Mouse (Mus musculus) neural tube, embryonic 13.5 days (tissue): ENCODE measurements around the gene Maf. TPM values are rescaled to one million over a fixed set of nuclear protein-coding genes. Genes with fewer than 3 reads are reported as not detected.

Source experiments
- ATAC-seq: fragments of 200-750 bp; cut with Nextera tagmentation; 2 replicates; pipeline ENCODE4 v1.8.0; 2017; ENCODE audit warnings: low read depth, mild to moderate bottlenecking, moderate TSS enrichment, moderate library complexity
- H3K27ac ChIP-seq: fragments of 300-500 bp; sonication (generic); replicated peaks from 2 replicates; pipeline ENCODE4 v1.5.1; 2015; ENCODE audit warnings: moderate library complexity, mild to moderate bottlenecking, inconsistent platforms
- H3K27me3 ChIP-seq: fragments of 300-500 bp; sonication (generic); 2 replicates; pipeline ENCODE4 v1.6.1; 2015; ENCODE audit warnings: mild to moderate bottlenecking, inconsistent platforms
- H3K36me3 ChIP-seq: fragments of 300-500 bp; sonication (generic); 2 replicates; pipeline ENCODE4 v1.6.1; 2015; ENCODE audit warnings: mild to moderate bottlenecking, inconsistent platforms
- H3K4me1 ChIP-seq: fragments of 300-500 bp; sonication (generic); replicated peaks from 2 replicates; pipeline ENCODE4 v1.6.1; 2015; ENCODE audit warnings: inconsistent platforms
- H3K4me2 ChIP-seq: fragments of 300-500 bp; sonication (generic); 2 replicates; pipeline ENCODE4 v1.6.1; 2015; ENCODE audit warnings: inconsistent platforms, mild to moderate bottlenecking, moderate library complexity
- H3K4me3 ChIP-seq: fragments of 300-500 bp; sonication (generic); 2 replicates; pipeline ENCODE4 v1.5.1; 2015; ENCODE audit warnings: mild to moderate bottlenecking, inconsistent platforms
- H3K9ac ChIP-seq: fragments of 300-500 bp; sonication (generic); 2 replicates; pipeline ENCODE4 v1.6.1; 2015; ENCODE audit warnings: moderate library complexity, mild to moderate bottlenecking, inconsistent platforms
- H3K9me3 ChIP-seq: fragments of 300-500 bp; sonication (generic); 2 replicates; pipeline ENCODE4 v1.6.1; 2016; ENCODE audit warnings: inconsistent platforms
- WGBS: fragments of 180-500 bp; shearing (Covaris S2); methylation state at CpG from one replicate; pipeline ENCODE4 v1.1.7; 2015; 5-methylcytosine and 5-hydroxymethylcytosine counted together
- polyA plus RNA-seq: library from polyadenylated mRNA; unstranded; fragments of >200 nt; fragmentation: Nextera tagmentation; extraction: Ambion mirVana; gene quantifications from 2 replicates; pipeline ENCODE4 v1.2.1, GENCODE M21; 2015

Gene Maf
- polyA plus RNA-seq, 1 experiment from 2014 or later: 12.1 TPM

GRCm38 (mm10) chr8:115726807-115727206, 19.2 kb upstream of the Maf start:
- Histone ChIP-seq H3K4me2 (no peak overlapping the region), H3K36me3 (no peaks in the 10 kb centered on the region), H3K9ac (no peak overlapping the region), H3K27ac (no peak overlapping the region), H3K9me3 (no peaks in the 10 kb centered on the region), H3K4me3 (no peak overlapping the region), H3K4me1 (no peaks in the 10 kb centered on the region), H3K27me3 (no peaks in the 10 kb centered on the region)
- 90% methylated on average over 3 of the region's 3 CpGs for WGBS
- no peak for ATAC-seq

- Histone ChIP-seq H3K4me1 (no peaks in the 10 kb centered on the region), H3K27ac (no peak overlapping the region), H3K9me3 (no peaks in the 10 kb centered on the region), H3K4me2 (no peak overlapping the region), H3K36me3 (no peaks in the 10 kb centered on the region), H3K9ac (no peak overlapping the region), H3K27me3 (no peaks in the 10 kb centered on the region), H3K4me3 (no peak overlapping the region)
- no peak for ATAC-seq
- 83% methylated on average over 4 of the region's 4 CpGs for WGBS
Measured at GRCm38 (mm10) chr8:115726231-115726630, 18.6 kb upstream of the Maf start.

GRCm38 (mm10) chr8:115719126-115719525, 11.5 kb upstream of the Maf start:
- Histone ChIP-seq H3K4me1 (no peaks in the 10 kb centered on the region; the same call in 1 of the 2 replicates), H3K4me2 (no peak overlapping the region), H3K27ac (no peak overlapping the region), H3K4me3 (no peak overlapping the region), H3K36me3 (no peaks in the 10 kb centered on the region), H3K9me3 (no peaks in the 10 kb centered on the region), H3K9ac (no peak overlapping the region), H3K27me3 (peaks cover 12% of the 10 kb centered on the region; the same call in 1 of the 2 replicates)
- WGBS: 83% methylated on average over 7 of the region's 7 CpGs
- ATAC-seq: no peak

- Histone ChIP-seq H3K9ac (no peak overlapping the region), H3K27me3 (peaks cover 13% of the 10 kb centered on the region; the same call in 1 of the 2 replicates), H3K4me1 (no peaks in the 10 kb centered on the region; the same call in 1 of the 2 replicates), H3K36me3 (no peaks in the 10 kb centered on the region), H3K27ac (no peak overlapping the region), H3K4me3 (no peak overlapping the region), H3K9me3 (no peaks in the 10 kb centered on the region), H3K4me2 (no peak overlapping the region)
- WGBS: 91% methylated on average over 6 of the region's 6 CpGs
- ATAC-seq: no peak
Measured at GRCm38 (mm10) chr8:115718621-115719020, 11.0 kb upstream of the Maf start.

GRCm38 (mm10) chr8:115715262-115715661, 7.7 kb upstream of the Maf start:
- H3K4me3 ChIP-seq: no peak overlapping the region
- H3K36me3 ChIP-seq: no peaks in the 10 kb centered on the region
- WGBS: 72% methylated on average over 4 of the region's 4 CpGs
- no peak for ATAC-seq
- H3K4me1 ChIP-seq: peaks cover 18% of the 10 kb centered on the region
- no peak overlapping the region for H3K27ac ChIP-seq
- H3K4me2 ChIP-seq: no peak overlapping the region
- H3K9ac ChIP-seq: no peak overlapping the region
- no peaks in the 10 kb centered on the region for H3K9me3 ChIP-seq
- peaks cover 26% of the 10 kb centered on the region for H3K27me3 ChIP-seq

GRCm38 (mm10) chr8:115711106-115711505, 3.5 kb upstream of the Maf start:
- no peaks in the 10 kb centered on the region for H3K36me3 ChIP-seq
- WGBS: 42% methylated on average over 11 of the region's 11 CpGs

GRCm38 (mm10) chr8:115709931-115710330, 2.3 kb upstream of the Maf start:
- Histone ChIP-seq H3K9me3 (no peaks in the 10 kb centered on the region), H3K27ac (no peak overlapping the region), H3K9ac (no peak overlapping the region), H3K4me1 (peaks cover 59% of the 10 kb centered on the region), H3K27me3 (peaks cover 20% of the 10 kb centered on the region), H3K4me3 (no peak overlapping the region), H3K36me3 (no peaks in the 10 kb centered on the region), H3K4me2 (no peak overlapping the region)
- WGBS: 67% methylated on average over 8 of the region's 8 CpGs
- ATAC-seq: no peak

More at GRCm38 (mm10) chr8:115711106-115711505, 3.5 kb upstream of the Maf start:
- H3K4me2 ChIP-seq: 0 out of 2 replicates have a peak overlapping the region, but pooled peaks have one; percentile 5
- H3K9me3 ChIP-seq: no peaks in the 10 kb centered on the region
- no peak overlapping the region for H3K4me3 ChIP-seq
- no peak for ATAC-seq
- H3K27ac ChIP-seq: no peak overlapping the region
- peaks cover 20% of the 10 kb centered on the region for H3K27me3 ChIP-seq
- H3K4me1 ChIP-seq: peaks cover 53% of the 10 kb centered on the region
- no peak overlapping the region for H3K9ac ChIP-seq

GRCm38 (mm10) chr8:115708936-115709780, 1.6 kb upstream of the Maf start:
- 2% methylated on average over 19 of the region's 19 CpGs for WGBS
- Histone ChIP-seq H3K36me3 (no peaks in the 10 kb centered on the region), H3K4me1 (peaks cover 59% of the 10 kb centered on the region), H3K27me3 (peaks cover 24% of the 10 kb centered on the region), H3K4me3 (peak overlapping the region; percentile 69), H3K4me2 (peak overlapping the region; percentile 76), H3K27ac (no peak overlapping the region), H3K9me3 (no peaks in the 10 kb centered on the region), H3K9ac (peak overlapping the region; percentile 87)
- ATAC-seq: no peak

- Histone ChIP-seq H3K9me3 (no peaks in the 10 kb centered on the region), H3K4me1 (peaks cover 54% of the 10 kb centered on the region), H3K4me2 (peak overlapping the region; percentile 76), H3K36me3 (no peaks in the 10 kb centered on the region), H3K27ac (peak overlapping the region; percentile 96), H3K4me3 (peak overlapping the region; percentile 69), H3K27me3 (peaks cover 12% of the 10 kb centered on the region), H3K9ac (peak overlapping the region; percentile 87)
- under 1% methylated on average over 57 of the region's 76 CpGs for WGBS
- peak; percentile 81 for ATAC-seq
Measured at GRCm38 (mm10) chr8:115706861-115707730, 498 bp downstream of the Maf start.

- no peaks in the 10 kb centered on the region for H3K9me3 ChIP-seq
- ATAC-seq: peak; percentile 12; the same call in 1 of the 2 replicates
- under 1% methylated on average over 39 of the region's 39 CpGs for WGBS
- H3K27me3 ChIP-seq: peaks cover 12% of the 10 kb centered on the region
- peak overlapping the region; percentile 87 for H3K9ac ChIP-seq
- peak overlapping the region; percentile 96 for H3K27ac ChIP-seq
- peak overlapping the region; percentile 69 for H3K4me3 ChIP-seq
- peaks cover 53% of the 10 kb centered on the region for H3K4me1 ChIP-seq
- no peaks in the 10 kb centered on the region for H3K36me3 ChIP-seq
- H3K4me2 ChIP-seq: peak overlapping the region; percentile 76
Measured at GRCm38 (mm10) chr8:115706411-115706860, 1.2 kb downstream of the Maf start.

GRCm38 (mm10) chr8:115705591-115706110, 1.9 kb downstream of the Maf start:
- Histone ChIP-seq H3K27ac (peak overlapping the region; percentile 96), H3K36me3 (no peaks in the 10 kb centered on the region), H3K27me3 (peaks cover 12% of the 10 kb centered on the region), H3K9me3 (no peaks in the 10 kb centered on the region), H3K9ac (peak overlapping the region; percentile 87), H3K4me3 (peak overlapping the region; percentile 69), H3K4me1 (peaks cover 47% of the 10 kb centered on the region), H3K4me2 (peak overlapping the region; percentile 76)
- no peak for ATAC-seq
- WGBS: under 1% methylated on average over 36 of the region's 36 CpGs
